Mouse (Mus musculus): Measurements from ENCODE around the gene Vwa8.

- TF ChIP-seq CTCF (IDR thresholded peaks at IDR 0.05; ENCODE audit: low read depth) (no peak), EP300 (IDR thresholded peaks at IDR 0.05; ENCODE audit: low read depth) (no peak)
Measured at GRCm38 (mm10) chr14:79140826-79141219, 292.0 kb downstream of the Vwa8 start.
